Mouse (Mus musculus) adrenal gland, postnatal 4 days (tissue): ENCODE measurements around the gene Flt3. TPM values are rescaled to one million over a fixed set of nuclear protein-coding genes. Genes with fewer than 3 reads are reported as not detected.

ENCODE experiments used
- DNase-seq, 2 experiments: peaks; one replicate each; pipeline ENCODE4 v3.0.0; 2021 to 2022; ENCODE audit warnings: low spot score in 2 of 2, mixed read lengths in 2 of 2
- total RNA-seq, 2 experiments: library from RNA; stranded (reverse); gene quantifications; 2 replicates each; pipeline ENCODE4 v1.2.3; 2021

The Flt3 gene
- total RNA-seq, 2 experiments from 2014 or later: 0.20 to 0.31 TPM

DNA sequence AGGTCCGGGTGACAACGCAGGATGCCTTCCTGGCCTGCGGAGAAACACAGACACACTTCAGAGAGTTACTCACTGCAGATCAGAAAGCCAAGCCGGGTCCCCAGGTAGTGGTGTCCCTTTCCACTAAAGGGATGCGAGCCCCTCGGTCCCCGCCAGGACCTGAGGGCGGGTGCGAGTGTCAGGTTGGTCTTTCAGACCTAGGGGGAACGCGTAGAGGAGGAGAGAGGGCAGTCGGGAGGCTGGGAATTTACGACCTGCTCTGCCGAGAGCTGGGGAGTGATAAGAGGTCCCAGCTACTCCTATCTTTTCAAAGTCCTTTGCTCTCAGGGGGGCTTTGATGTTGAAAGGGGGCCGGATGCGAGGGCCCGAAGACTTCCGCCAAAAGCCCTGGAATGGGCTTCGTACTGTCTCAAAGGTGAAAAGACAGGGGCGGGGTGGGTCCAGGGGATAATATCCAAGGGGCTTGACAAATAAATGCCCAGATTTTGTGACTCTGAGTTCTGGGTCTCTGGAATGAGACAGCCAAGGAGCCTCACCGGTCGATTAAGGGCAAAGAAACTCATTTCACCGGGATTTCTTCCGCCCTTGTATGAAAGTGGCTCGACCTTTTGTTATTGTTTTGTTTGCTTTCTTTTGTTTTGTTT, 84.7 kb downstream of the Flt3 start:
- no peak for DNase-seq

DNA sequence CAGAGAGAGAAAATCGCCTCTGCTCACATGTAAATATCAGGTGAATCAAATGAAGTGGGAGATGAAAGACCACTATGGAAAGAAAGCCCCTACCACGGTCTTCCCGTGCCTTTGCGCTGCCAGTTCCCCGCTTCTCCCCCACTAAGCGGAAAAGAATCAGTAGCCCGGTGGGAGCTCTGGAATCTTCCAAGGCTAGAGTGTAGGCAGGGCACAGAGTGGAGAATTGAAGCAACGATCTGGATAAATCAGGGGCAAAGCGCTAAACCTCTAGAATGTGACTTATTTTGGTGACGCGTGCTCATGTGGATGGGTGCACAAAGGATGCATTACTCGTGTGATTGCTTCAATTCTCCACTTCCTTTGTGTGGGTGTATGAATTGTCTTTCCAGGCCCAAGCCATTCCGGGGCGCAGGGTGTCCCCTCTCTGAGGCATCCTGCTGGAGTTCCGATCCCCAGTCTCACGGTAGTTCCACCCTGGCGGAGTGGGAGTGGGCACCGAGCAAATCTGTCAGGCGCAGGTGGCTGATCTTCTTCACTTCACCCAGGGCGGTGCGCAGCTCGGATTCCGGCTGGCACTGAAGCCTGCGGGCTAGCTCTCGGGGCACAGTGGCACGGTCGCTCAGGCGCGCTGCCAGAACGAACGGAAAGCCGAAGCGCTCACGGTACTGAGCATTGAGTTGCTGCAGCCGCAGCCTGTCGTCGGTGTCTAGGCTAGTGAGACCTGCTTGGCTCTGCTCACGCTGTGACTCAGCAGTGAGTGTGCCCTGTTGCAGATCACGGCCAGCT, 85.5 kb downstream of the Flt3 start:
- DNase-seq: no peak

DNA sequence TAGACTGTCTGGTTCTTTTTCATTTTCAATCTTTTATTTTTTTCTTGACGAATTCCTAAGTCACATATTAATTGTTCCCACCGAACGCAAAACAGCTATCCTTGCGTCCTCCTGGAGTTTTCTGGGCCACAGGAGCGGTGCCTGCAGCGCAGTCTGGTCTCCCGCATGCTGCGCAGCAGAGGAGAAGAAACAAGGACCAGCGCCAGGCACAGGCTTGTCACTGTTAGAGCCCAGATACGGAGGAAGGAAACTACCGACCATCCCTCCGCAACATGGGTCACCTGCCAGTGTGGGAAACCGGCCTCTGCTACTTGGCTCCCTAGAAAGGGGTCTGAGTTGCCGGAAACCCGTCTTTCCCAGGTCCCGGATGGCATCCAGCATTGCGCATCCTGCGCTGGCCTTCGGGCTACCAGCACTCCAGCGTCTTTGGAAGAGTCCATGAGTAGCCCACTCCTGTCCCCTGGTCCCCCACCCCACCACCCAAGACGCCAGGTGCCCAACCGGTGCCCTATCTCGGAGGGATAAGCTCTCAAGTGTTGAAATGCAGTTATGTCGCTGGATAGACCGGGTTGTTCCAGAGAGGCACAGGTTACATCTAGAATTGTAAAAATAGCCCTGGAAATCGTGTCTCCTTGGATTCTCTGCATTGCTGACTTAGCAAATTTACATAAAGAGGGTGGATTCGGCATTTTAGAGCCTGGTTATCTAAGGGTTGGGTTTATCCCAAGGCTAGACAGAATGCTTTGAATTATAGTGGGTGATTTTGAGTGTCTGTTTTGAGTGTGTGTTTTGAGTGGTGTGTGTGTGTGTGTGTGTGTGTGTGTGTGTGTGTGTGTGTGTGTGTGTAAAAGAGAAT, 87.2 kb downstream of the Flt3 start:
- no peak for DNase-seq

DNA sequence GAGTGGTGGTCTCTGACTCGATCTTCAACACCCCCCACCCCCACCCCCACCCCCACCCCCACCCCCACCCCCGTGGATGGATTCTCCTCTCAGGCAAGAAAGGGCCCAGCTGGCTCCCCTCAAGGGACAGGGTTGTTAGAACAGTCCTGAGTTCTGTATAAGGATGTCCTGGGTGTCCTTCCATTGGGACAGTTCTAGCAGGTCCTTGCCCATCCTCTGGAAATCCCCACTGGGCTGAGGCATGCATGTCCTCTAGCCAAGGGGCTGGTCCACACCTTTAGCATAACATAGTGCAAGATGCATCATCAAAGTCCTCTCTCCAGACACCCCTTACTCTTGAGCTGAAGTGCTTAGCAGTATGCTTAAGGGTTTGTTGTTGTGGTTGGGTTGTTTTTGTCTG, 90.5 kb downstream of the Flt3 start:
- no peak for DNase-seq

DNA sequence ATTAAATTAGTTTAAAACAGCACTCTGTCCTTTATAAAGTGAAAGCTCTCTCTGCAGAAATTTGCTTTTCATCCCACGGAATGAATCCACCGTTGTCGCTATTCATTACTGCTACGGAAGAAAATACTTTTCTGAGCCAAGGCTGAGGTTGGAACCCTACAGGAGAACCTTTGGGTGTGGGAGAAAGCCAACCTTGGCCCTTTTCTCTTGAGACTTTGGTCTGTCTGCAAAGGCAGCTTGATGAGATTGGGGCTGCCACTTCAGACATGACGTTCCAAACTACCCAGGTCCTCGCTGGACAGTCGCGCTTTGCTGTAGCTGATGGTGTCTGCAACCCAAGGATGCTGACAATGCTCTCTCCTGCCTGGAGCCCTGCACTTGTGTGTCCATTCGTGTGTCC, 91.8 kb downstream of the Flt3 start:
- no peak for DNase-seq

DNA sequence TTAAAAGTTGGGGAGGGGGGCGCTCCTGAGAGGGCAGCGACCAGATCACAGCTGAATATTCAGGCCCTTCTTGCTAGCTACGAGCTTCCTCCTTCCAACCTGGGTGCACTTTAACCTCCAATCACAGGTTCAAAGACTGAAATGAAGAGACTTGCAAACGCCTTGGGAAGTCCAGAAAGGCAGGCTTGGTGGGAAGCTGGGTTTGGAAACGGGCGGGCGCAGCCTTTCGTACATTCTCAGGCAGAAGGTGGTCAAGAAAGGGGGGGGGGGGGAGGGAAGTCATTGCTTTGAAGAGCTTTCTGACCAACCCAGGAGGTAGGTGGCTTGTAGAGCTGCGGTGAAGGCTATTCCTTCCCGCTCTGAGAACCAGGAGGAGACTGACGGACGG, 92.9 kb downstream of the Flt3 start:
- no peak for DNase-seq

DNA sequence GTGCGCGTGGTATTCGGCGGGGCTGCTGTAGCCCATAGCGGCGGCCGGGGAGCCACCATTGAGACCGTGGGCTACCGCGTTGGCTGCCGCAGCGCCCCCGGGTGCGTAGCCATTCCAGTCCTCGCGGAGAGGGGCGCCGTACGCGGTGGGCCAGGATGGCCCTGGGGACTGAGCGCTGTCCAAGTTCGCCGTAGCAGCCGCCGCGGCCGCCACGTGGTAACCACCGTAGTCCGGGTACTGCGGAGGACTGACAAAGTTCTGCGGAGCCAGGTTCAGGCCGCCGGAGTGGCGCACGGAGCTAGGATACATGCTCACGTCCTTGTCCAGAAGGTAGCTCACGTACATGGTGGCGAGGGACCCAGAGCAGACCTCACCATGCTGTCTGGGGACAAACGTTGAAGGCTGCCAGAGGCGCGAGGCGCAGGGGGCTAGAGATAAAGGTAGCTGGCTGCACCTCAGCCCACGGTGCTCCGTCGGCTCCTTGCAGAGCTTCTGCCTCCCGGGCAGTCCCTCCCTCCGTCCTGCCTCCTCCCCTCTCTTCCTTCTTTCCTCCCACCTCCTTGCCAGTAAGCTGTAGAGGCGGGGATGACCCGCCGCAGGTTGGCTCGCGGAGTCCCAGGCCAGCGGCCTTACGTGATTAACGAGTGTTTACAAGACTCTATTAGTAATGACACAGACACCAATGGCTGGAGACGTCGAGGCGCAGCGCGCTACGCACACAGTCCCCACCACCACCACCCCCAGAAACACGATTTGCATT, 93.5 kb downstream of the Flt3 start, which contains the start of gene Cdx2:
Gene Cdx2, minus strand, starts transcription at position 633 of the 760 bp plus-strand sequence.
- DNase-seq: no peak

DNA sequence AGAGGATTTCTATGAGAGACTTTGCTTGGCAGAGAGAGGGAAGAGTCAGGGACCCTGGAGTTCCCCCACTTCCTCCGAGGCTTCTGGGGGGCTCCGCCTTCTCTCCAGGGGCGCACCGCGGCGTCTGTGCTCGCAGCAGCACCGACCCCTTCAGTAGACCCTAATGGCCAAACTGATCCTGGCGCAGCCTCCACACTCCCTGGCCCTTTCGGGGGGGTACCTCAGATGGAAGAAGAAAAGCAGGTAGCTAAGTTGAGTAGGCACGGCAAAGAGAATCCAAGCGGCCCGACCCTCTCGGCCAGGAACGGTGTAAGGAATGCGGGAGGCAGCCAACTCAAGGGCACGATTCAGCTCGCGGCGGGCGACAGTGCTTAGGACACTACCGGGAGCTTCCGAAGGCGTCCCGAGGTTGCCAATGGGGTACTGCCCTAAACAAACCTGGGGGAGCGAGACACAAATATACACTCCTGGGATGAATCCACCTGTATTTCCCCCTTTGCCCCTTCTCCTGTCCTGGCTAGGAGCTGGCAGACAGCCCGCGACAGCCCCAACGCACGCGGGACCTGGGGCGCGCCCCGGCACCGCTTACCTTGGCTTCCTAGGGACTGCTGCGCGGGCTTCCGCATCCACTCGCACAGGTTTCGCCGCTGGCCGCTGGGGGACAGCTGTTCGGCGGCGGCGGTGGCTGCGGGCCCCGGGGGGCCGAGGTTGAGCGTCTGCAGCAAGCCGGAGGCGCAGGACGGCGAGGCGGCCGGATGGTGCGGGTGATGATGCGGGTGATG, 94.2 kb downstream of the Flt3 start:
- no peak for DNase-seq

DNA sequence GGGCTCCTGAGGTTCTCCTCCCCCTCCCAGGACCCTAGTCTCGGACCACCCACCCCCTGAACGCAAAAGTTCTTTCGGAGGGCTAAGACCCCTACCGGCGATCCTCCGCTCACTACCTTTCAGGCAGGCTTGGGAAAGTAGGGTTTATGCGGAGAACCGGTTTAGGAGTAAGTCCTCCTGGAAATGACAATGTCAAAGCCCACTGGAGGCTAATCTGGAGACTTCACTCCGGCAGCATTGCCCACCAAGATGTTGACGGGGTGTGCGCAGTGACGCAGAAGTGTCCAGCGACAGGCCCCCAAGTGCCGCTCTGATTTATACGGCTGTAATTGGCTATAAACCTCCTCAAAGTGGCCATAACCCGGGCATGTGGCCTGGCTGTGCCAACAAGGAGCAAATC, 95.1 kb downstream of the Flt3 start:
- no peak for DNase-seq

DNA sequence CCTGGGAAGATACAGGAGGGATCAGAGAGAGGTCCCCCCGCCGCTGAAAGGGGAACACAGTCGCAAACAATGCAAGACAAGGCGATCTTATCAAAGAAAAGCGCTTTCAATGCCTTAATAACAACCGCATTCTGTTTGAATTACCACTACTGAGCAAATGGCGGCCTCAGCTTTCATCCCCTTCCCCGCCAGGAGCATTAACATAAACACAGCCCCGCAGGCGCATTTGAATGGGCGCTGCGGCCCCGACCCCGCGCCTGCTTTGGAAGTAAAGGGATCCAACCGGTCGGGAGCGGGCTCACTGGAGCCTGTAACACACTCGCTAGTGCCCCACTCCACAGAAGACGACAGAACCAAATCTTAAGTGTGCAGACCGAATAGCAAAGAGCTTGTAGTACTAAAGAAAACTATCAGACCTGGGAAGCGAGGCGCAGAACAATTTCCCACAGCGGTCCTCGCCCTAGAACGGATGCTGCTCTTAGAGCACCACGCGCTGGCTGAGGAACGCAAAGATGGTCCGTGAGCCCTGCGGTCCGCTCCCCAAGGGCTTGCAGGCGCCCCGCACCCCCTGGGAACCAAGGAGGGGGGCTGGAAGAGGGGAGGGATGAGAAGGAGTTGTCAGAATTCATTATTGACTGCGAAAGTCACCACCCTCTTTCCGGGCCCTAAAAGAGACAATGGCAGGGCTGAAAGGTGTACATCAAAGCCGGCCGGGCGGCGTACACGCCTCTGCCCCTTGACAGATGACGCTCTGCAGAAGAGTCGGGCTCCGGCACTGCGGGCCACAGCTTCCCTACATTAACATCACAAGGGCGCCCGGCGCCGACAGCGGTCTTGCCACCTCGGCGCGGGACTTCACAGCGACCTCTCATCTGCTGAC, 95.8 kb downstream of the Flt3 start:
- no peak for DNase-seq

DNA sequence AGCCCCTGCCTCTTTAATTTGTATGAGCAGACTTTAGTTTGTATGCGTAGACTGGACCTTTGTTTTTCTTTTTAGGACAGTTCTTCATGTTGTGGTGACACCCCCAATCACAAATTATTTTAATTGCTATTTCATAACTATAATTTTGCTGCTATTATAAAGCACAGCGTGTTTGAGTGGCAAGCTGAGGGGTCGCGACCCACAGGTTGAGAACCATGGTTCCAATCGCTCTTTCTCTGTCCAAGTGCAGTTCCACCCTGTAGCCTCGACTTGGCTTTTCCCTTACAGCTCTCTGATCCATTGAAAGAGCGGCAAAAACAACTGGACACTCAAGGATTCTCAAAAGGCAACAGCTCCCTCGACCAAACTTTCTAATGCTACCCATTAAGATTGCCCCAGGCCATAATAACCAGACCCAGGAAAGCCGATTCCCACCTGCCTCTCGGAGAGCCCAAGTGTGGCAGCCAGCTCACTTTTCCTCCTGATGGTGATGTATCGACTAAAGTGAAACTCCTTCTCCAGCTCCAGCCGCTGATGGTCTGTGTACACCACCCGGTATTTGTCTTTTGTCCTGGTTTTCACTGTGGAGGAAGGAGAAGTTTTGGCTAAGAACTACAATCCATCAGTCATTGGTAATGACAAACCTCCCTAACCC, 97.4 kb downstream of the Flt3 start:
- DNase-seq: no peak

DNA sequence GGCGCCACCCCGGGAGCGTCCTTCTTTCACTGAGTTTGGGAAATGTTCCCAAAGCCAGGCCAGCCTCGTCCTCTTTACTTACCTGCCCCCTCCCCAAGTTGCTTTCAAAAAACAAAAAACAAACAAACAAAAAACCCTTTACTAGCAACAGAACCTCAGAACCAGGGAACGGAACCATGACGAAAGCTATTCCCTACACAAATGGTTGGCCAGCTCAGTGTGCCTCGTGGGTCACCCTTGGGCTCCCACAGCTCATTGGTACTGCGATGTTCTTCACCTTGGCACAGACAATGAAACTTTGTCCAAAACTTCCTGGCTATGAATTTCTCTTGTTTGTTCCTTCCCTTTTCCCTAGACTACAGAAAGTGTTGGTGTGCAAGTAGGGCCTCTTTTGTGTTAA, 98.1 kb downstream of the Flt3 start:
- DNase-seq: no peak

DNA sequence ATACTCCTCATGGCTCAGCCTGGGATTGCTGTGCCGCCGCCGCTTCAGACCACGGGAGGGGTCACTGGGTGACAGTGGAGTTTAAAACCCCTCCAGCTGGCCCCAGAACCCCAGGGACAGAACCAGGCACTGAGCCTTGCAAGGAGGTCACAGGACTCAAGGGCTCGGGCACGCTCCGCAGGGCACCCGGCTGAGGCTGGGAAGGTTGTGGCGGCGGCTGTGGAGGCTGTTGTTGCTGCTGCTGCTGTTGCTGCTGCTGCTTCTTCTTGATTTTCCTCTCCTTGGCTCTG, 98.6 kb downstream of the Flt3 start:
- DNase-seq: no peak

DNA sequence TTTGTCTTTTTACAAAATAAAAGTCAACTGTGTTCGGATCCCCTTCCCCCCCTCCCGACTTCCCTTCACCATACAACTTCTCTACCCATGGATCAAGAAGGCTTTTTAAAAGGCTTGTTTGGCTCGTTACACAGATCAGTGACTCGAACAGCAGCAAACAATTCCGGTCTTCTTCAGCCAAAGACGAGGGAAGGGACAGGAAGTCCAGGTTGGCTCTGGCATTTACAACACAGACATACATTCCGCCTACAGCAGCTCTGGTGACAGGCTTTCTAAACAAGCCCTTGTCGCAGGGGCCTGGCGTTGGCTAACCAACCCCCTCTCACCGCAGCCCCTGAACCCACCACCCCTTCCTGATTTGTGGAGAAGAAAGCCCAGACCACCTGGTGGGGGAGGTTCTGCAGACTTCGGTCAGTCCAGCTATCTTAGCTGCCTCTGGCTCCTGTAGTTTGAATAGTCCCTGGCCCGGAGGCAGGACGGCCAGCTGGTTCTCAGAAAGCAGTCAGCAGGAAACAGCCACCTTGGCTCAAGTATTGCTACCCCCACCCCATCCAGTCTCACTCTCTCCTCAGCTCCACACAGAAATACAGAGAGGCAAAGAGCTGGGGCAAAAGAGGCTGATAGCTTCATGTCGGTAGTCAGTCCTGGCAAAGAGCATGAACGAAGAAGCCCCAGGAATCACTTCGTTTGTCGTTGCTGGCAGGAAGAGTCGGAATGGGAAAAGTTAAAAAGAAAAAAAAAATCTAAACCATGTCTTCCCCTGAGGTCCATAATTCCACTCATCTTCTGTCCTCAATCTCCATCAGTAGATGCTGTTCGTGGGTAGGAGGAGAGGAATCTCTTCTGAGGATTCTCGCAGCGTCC, 99.1 kb downstream of the Flt3 start:
- DNase-seq: no peak

DNA sequence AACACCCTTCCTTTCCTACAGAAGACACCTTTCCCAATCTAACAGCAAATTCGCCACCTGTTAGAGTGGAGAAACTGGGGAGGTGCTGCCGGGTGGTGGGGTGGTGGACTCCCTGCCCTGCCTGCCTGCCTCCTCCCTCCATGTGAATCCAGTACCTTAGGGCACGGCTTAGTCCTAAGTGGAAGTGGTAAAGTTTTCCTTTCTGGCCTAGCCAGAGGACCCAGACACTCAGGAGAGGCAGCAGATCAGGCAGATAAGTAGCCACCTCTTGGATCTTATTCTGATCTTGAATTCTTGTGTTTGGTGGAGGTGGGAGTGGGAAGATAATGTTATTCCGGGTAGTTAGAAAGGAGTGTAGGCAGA, 100.3 kb downstream of the Flt3 start:
- DNase-seq: no peak

DNA sequence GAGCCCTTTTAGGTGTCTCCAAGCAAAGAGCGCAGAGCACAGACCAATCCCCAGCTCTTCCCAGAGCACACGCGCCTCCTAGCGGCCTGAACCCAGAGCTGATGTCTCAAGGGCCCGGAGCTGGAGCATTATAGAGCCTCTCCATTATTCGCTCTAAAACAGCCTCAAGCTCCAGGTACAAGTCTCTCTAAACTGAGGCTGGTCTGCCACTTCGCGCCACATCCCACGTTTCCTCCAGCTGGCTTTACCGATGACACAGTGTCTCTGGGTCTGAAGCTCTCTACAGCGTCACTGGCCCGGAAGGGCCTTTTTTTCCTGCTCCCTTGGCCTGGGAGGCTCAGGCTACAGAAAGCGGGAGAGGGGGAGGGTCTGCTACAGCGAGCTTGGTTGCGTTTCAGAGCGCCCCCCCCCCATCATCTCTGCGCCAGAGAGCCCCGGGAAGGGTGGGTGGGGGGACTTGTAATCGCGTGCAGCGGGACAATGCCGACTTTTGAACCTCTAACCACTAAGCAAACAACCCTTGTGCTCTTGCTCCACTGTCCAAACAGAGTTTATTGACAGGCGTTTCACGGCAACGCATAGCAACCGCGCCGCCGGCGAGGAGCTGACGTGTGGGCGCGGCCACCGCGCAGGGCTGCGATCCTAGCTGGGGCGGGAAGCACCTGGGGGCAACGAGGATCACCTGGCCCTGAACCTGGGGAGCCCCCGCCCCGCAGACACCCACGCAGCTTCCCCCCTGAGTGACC, 100.9 kb downstream of the Flt3 start:
- DNase-seq: no peak

DNA sequence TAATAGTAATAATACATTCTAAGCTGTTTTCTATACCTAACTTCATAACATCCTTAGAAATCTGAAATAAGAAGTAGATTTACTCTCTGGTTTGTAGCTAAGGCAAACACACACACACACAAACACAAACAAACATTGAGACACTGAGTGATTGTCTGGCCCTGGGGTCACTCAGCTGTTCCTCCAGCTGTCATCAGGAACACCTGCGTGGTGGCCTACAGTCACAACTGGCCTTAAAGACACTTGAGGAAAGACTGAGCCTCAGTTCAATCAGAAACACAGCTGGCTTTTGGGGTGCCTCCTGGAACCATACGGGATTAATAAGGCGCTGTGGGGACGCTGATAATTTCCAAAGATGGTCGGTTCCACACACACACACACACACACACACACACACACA, 103.0 kb downstream of the Flt3 start:
- no peak for DNase-seq

DNA sequence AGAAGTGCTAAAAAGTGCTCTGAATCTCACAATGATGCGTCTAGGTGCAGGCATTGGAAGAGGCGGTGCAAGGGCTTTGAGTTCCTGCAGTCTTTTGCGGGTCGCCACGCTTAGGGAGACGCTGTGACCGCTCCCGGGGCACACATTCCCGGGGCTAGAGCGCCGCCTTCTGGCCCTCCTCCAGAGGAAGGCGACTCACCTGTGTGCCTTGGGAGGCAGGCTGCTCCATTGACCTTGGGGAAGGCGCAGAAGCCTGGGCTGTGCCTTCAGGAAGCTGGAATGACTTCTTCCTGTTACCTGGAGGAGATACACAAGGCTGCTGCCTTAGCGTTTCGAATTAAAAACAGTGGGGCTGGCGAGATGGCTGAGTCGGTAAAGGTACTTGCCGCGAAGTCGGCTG, 106.2 kb downstream of the Flt3 start:
- no peak for DNase-seq
